Mouse (Mus musculus) cortical plate, adult 2 months (tissue): ENCODE results near the gene Nabp2. TPM values are rescaled to one million over a fixed set of nuclear protein-coding genes. Genes with fewer than 3 reads are reported as not detected.

Experiments used
- H3K27ac ChIP-seq: fragments of 200-500 bp; 2 replicates; pipeline ENCODE4 v1.5.1; 2012; ENCODE audit warnings: low read length, control low read depth, inconsistent platforms; ENCODE audit not compliant: insufficient read depth
- H3K4me1 ChIP-seq: fragments of 200-500 bp; 2 replicates; pipeline ENCODE4 v1.6.1; 2011; ENCODE audit warnings: low read length; ENCODE audit not compliant: control insufficient read depth, insufficient read depth
- H3K4me3 ChIP-seq: fragments of 200-500 bp; 2 replicates; pipeline ENCODE4 v1.5.1; 2011; ENCODE audit warnings: mild to moderate bottlenecking, low read length, control low read depth; ENCODE audit not compliant: insufficient read depth
- CTCF ChIP-seq: fragments of 200-500 bp; IDR thresholded peaks from 2 replicates; pipeline ENCODE4 v1.5.1; 2011; ENCODE audit warnings: mild to moderate bottlenecking, control low read depth, low read length; ENCODE audit not compliant: insufficient read depth; ENCODE audit errors: extremely low read depth
- POLR2A ChIP-seq: fragments of 200-500 bp; IDR thresholded peaks from 2 replicates; pipeline ENCODE4 v1.6.1; 2011; ENCODE audit warnings: mild to moderate bottlenecking, low read length, control low read depth; ENCODE audit not compliant: insufficient read depth; ENCODE audit errors: extremely low read depth
- polyA plus RNA-seq: library from polyadenylated mRNA; depleted of rRNA; stranded (reverse); fragments of >200 nt; gene quantifications from 2 replicates; pipeline ENCODE4 v1.2.3, GENCODE M21; 2012; rRNA removed

The Nabp2 gene
- polyA plus RNA-seq: 79.4 and 83.4 TPM in 2 replicates

GRCm38 (mm10) chr10:128411211-128412054 lies at the start of gene Nabp2, which contains the start of gene Rnf41:
TSS of gene Nabp2 (minus strand) at chr10:128411492.
TSS of gene Rnf41 (plus strand) at chr10:128411657.
- peaks cover 7% of the 10 kb centered on the region; the same call in 1 of the 2 replicates for H3K4me1 ChIP-seq
- H3K4me3 ChIP-seq: peak within 1 kb of the TSS; percentile 78
- TF ChIP-seq POLR2A: peak; percentile 96
- no peak for TF ChIP-seq CTCF
- peak within 1 kb of the TSS; percentile 44 for H3K27ac ChIP-seq

DNA sequence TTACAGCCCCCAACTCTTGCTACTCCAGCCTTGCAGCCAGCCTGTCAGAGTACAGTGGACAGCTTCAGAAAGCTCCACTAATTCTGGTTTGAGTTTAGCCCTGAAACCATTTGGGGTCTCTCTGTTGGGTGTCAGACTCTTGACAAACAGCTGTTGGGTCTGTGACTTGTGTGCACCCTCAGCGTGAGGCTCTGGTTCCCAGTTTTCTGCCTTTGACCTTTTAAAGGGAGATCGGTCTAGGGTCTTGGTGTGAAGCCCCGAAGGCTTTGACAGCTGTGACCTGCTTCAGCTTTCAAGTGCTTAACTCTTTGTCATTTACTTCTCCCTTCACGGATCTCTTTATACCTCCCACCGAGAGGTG lies 49.0 kb upstream of the Nabp2 start:
- H3K27ac ChIP-seq: no peak overlapping the region
- no peak for TF ChIP-seq POLR2A
- TF ChIP-seq CTCF: no peak
- H3K4me3 ChIP-seq: peak overlapping the region; percentile 86
- H3K4me1 ChIP-seq: peaks cover 6% of the 10 kb centered on the region; the same call in 1 of the 2 replicates

GRCm38 (mm10) chr10:128459409-128460269 lies 48.3 kb upstream of the Nabp2 start:
- Histone ChIP-seq H3K27ac (peak overlapping the region; percentile 80), H3K4me3 (peak overlapping the region; percentile 86)
- TF ChIP-seq POLR2A (no peak), CTCF (no peak)

DNA sequence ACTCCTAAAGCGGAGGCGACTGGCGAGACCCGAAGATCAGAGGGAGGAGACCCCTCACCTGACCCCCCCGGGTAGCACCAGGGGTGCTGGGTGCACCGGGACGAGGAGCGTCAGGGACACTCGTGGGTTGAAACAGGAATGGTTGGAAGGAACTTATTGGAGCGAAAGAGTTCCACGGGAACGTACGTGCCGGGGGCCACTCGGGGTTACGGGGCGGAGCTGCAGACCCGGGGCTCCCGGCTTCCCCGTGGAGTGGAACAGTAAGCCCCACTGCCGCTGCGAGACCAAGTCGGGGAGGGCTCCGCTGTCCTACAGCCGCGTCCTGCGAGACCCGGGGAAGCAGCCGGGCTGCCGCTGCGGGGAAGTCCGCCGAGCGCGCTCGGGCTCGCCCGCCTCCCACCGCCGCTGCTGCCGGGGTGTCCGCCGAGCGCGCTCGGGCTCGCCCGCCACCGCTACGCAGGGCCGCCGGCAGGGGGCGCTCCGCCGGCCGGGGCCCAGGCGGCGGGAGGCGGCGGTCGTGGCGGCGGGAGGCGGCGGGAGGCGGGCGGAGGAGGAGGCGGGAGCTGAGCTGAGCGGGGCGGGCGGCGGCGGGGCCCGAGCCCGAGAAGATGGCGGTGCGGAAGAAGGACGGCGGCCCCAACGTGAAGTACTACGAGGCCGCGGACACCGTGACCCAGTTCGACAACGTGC lies 47.6 kb upstream of the Nabp2 start, which contains the start of gene Smarcc2:
Gene Smarcc2 (plus strand): TSS at position 530 of the 690 bp plus-strand sequence.
- Histone ChIP-seq H3K4me1 (peaks cover 8% of the 10 kb centered on the region; the same call in 1 of the 2 replicates), H3K4me3 (peak within 1 kb of the TSS; percentile 86), H3K27ac (peak within 1 kb of the TSS; percentile 80)
- TF ChIP-seq CTCF (no peak), POLR2A (no peak)

More at GRCm38 (mm10) chr10:128459409-128460269, 48.3 kb upstream of the Nabp2 start:
- H3K4me1 ChIP-seq: peaks cover 8% of the 10 kb centered on the region; the same call in 1 of the 2 replicates

- H3K4me3 ChIP-seq: peak overlapping the region; percentile 86
Measured at GRCm38 (mm10) chr10:128458348-128458718, 47.0 kb upstream of the Nabp2 start.

DNA sequence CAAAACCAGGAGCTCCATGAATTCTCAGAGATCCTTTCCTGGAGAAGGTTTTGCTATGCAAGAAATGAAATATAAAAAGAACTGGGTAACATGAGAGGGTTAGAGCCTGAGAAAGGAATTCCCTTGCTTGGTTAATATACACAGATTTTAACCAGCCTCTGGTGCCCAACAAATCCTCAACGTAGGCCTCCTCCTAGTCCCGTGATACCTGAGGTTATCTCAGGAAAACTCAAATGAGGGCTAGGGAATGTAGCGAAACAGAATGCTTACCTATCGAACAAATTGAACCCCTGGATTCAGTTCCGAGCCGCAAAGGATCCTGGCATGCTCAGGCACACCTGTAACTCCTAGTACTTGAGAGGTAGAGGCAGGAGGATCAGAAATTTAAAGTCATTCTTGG lies 46.4 kb upstream of the Nabp2 start:
- Histone ChIP-seq H3K4me3 (no peak overlapping the region), H3K27ac (no peak overlapping the region), H3K4me1 (peaks cover 8% of the 10 kb centered on the region; the same call in 1 of the 2 replicates)
- TF ChIP-seq POLR2A (no peak), CTCF (no peak)

More at GRCm38 (mm10) chr10:128458348-128458718, 47.0 kb upstream of the Nabp2 start:
- TF ChIP-seq CTCF (no peak), POLR2A (no peak)
- Histone ChIP-seq H3K27ac (peak overlapping the region; percentile 79), H3K4me1 (peaks cover 8% of the 10 kb centered on the region; the same call in 1 of the 2 replicates)

- peaks cover 5% of the 10 kb centered on the region; the same call in 1 of the 2 replicates for H3K4me1 ChIP-seq
- TF ChIP-seq CTCF (peak; percentile 68), POLR2A (no peak)
- peak overlapping the region; percentile 11 for H3K4me3 ChIP-seq
- no peak overlapping the region for H3K27ac ChIP-seq
Measured at GRCm38 (mm10) chr10:128455280-128455679, 44.0 kb upstream of the Nabp2 start.

- Histone ChIP-seq H3K27ac (no peak overlapping the region), H3K4me3 (no peak overlapping the region), H3K4me1 (peaks cover 3% of the 10 kb centered on the region; the same call in 1 of the 2 replicates)
- TF ChIP-seq POLR2A: no peak
- TF ChIP-seq CTCF: no peak
Measured at GRCm38 (mm10) chr10:128454471-128454870, 43.2 kb upstream of the Nabp2 start.
